Mouse (Mus musculus) gastrocnemius, postnatal 25 days (tissue): Measurements from ENCODE around the gene Psmb6. TPM values are rescaled to one million over a fixed set of nuclear protein-coding genes. Genes with fewer than 3 reads are reported as not detected.
"Not testable (repeated sequence)": the region's sequence is repeated elsewhere in the genome, so short reads cannot be mapped to it uniquely, and the experiment has no call there.

Experiments
- DNase-seq: peaks from one replicate; pipeline ENCODE4 v3.0.0; 2022
- total RNA-seq, 2 experiments: library from RNA; stranded (reverse); gene quantifications; 1 replicate in 1 of 2; 2 replicates in 1 of 2; pipeline ENCODE4 v1.2.3; 2021

Gene Psmb6
- total RNA-seq, 2 experiments from 2014 or later, result 242 to 248 TPM

DNA sequence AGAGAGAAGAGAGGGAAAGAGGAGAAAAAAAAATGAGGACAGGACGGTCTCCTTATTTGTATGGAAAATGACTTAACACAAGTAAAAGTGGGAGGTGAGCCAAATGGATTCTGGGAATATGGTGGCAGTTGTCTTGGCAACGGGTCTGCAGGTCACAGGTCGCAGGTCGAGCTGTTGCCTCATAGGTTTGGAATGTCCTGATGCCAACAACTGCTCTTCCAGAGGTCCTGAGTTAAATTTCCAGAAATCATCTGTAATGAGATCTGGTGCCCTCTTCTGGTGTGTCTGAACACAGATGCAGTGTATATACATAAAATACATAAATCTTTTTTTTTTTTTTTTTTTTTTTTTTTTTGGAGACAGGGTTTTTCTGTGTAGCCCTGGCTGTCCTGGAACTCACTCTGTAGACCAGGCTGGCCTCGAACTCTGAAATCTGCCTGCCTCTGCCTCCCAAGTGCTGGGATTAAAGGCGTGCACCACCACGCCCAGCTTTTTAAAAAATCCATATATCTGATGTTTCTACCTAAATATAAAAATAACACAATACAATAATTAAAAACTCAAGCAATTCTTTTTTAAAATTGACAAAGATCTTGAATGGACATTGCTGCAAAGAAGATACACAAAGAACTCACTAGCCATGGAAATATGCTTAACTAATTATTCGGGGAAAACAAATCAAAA, 1.7 kb upstream of the Psmb6 start:
- not testable (repeated sequence) for DNase-seq

DNA sequence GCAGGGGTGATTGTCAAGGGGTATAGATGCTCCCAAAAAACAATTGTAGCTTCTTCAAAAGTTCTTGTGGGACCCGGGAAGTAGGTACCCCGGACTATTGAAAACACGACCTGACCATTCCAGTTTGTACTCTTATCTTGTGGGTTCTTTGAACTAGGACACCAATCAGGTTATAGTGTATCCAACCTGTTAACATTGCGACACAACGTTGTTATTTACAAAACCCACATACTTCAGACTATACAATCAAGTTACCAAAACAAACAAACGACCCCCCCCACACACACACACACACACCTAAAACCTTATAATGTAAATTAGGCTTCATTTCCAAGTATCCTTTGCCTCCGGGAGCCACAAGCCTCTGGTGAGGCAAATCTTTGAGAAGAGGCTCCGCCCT, 385 bp upstream of the Psmb6 start:
- DNase-seq, result no peak

DNA sequence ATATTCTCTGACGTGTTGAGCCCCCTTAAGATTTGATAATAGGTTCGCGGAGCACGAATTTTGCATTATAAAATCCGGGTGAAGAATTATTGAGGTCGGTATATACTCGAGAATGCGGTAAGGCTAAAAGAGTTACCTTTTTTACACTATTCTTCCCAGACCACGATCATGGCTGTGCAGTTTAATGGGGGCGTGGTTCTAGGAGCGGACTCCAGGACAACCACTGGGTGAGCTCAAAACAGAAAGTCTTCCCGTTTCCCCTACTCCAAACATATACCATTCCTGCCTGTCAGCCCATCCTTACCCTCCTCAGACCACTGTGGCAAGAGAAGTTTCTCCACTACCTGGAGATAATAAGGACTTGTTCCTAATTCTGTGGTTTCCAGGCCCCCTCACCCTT, 559 bp downstream of the Psmb6 start:
- no peak for DNase-seq

DNA sequence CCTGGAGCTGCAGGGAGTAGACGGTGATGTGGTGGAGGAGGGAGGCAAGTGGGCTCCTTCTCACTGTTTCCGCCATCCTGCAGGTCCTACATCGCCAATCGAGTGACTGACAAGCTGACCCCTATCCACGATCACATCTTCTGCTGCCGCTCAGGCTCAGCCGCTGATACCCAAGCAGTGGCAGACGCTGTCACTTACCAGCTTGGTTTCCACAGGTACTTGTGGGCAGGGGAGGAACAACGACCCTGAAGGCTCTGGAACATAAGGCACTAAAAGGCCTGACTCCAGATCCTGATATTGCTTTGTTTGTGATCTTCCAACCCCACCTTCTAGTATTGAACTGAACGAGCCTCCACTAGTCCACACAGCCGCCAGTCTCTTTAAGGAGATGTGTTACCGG, 1.0 kb downstream of the Psmb6 start:
- no peak for DNase-seq

DNA sequence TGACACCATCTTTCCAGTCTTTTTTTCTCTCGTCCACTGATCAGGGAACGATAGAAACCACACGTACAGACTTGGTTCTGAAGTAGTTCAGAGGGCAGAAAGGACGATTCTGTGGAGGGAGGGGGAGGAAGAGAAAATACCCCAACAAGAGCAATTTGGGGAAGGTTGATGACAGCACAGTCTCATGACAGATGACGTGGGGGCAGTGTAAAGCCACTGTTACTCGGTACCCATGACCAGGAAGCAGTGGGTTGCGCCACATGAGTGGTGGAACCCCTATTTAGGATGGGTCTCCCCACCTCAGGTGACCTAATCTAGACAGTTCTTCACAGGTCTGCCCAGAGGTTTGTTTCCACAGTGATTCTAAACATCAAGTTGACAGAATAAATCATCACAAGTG, 3.4 kb downstream of the Psmb6 start:
- DNase-seq, result no peak

DNA sequence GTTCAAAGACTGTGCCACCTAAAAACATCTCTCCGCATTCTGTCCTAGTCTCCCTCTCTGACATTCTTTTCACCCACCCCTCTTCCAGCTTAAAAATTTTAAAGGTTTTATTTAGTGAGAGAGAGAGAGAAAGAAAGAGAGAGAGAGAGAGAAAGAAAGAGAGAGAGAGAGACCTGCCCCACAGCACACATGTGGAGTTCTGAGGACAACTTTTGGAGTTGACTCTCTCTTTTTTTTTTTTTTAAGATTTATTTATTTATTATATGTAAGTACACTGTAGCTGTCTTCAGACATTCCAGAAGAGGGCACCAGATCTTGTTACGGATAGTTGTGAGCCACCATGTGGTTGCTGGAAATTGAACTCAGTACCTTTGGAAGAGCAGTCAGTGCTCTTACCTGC, 5.9 kb downstream of the Psmb6 start:
- not testable (repeated sequence) for DNase-seq

DNA sequence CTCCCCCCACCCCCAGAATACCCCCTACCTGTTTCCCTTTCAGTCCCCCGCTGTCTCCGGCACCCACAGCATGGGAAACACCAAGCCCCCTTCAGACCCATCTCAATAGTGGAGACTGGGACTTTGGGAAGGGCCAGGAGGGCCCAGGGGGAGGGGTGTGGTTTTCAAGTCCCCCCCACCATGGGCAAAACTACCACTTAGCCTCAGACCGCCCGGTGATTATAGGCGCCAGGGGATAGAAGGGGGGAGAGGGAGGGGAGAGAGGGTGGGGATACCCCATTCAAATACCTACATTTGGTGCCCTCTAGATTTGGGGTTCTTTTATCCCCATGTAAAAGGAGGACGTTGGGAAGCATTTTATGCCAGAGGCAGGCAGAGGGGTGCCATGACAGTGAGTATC, 7.7 kb downstream of the Psmb6 start, which contains the start of gene Gm40193:
Gene Gm40193, minus strand, starts transcription at position 101 of the 400 bp plus-strand sequence.
- DNase-seq, result no peak

DNA sequence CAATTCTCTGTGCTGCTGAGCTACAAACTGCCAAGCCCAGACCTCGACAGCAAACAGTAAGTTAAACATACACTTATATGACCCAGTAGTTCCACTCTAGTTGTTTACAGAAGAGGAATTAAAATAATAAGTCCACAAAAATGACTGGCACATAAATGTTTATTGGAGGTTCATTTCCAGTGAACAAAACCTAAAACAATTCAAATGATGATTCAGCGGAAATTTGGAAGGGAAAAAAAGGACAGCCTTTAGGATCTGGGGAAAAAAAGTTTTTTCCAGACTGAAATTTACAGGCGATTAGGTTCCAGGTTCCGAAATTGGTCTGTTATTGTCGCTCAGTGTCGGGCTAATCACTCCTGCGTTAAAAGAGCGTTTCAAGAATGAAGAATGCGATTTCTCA, 14.3 kb downstream of the Psmb6 start:
- no peak for DNase-seq

DNA sequence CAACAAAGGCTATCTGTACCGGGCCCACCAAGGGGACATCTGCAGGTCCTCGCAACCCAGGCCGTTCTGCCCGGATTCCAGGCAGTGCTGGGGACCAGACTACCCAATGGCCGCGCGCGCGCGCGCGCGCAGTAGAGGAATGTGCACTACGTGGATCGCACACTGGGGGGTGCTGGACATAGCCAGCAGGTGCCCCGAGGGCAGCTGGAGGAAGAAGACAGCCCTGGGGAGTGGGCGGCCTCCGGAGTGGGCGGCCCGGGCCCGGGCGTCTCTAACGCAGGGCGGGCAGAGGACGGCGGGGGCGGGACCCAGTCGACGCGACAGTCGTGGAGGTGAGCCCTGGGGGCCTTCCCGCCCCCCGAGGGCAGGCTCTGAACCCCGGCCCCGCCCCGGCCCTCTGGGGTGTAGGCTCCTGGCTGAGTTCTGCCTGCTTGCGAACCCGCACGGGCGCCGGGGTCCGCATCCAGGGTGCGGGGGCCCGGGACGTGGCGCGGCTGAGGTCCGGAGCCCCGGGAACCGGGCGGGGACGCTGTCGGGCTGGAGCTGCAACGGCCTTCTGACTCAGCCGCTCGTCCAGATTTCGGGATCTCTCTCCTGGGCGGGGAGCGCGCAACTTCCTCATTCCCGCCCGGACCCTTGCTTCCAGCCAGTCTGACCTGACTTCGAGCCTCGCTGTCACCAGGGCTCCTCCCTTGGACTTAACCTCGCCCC, 14.9 kb downstream of the Psmb6 start, which contains the start of gene Pld2:
Gene Pld2, plus strand, starts transcription at position 188 of the 711 bp plus-strand sequence.
- DNase-seq, result peak; percentile 92

DNA sequence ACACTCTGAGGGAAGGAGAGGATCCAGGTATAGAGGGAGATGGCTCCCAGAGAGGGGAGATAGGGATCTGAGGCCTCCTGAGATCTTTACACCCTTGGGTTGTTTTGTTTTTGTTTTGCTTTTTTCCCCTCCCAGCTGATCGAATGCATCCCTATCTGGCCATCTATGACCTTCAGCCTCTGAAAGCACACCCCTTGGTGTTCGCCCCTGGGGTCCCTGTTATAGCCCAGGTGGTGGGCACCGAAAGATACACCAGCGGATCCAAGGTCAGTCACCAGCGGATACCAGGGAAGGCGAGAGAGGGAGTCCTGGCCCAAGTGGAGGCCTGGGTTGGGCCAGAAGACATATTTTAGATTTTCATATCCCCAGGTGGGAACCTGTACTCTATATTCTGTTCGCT, 15.8 kb downstream of the Psmb6 start:
- no peak for DNase-seq

DNA sequence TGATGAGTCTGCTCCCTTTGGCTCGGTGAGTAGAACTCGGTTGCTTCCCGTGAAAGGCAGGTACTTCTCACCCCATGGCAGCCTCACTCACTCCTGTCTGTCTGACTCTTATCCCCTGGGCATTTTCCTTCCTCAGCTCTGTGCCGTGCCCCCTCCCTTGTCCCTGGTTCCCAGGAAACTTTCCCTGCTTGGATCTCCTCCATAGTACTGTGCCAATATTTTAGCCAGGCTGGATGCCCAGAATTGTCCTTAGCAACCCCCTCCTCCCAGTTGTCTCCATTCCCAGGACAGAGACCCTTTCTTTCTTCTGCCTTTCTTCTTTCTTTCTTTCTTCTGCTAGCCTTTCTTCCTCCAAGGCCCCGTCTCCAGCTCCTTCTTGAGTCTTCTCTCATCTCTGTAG, 16.2 kb downstream of the Psmb6 start:
- no peak for DNase-seq

DNA sequence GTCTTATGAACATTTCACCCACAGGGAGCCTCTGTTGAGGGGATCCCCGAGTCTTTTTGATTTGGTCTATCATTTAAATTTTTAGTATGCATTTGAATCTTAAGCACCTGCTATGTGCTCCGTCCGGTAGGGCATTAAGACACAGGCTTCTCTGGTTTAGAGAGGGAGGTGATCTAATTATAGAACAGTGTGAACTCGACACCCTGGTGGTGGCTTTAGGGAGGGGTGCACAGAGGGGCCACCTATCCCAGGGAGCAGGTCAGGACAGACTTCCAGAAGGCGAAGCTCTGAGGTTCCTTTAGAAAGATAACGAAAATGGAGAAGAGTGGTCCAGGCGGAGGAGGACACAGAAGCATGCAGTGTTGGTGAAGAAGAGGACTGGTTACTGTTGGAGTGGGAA, 19.3 kb downstream of the Psmb6 start:
- peak; percentile 52 for DNase-seq

DNA sequence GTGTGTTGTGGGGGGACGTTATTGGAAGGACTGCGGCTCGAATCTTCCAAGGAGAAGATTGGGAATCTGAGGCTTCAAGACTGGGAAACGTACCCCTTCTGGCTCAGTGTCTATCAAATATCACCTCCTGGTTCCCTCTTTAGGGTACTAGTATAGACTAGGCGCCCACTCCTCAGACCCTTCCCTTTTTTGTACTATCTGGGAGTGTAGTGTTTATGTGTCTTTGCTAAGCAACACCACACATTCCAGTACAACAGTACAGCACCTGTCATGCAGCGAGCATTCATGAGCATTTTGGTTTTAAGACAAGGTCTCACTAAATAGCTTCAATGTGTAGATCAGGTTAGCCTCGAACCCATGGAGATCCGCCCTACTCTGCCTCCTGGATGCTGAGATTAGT, 26.4 kb downstream of the Psmb6 start:
- no peak for DNase-seq

DNA sequence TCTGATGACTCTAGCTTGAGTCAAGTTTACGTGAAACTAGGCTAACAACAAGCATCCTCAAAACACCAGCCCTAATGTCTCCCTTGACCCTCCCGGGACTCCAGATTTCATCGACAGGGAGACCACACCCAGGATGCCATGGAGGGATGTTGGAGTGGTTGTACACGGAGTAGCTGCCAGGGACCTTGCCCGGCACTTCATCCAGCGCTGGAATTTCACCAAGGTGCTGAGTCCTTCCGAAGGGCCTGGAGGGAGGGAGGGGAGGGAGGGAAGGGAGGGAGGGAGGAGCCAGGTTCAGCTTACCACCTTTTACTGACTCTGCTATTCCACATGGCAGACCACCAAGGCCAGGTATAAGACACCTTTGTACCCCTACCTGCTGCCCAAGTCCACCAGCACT, 28.8 kb downstream of the Psmb6 start:
- no peak for DNase-seq

DNA sequence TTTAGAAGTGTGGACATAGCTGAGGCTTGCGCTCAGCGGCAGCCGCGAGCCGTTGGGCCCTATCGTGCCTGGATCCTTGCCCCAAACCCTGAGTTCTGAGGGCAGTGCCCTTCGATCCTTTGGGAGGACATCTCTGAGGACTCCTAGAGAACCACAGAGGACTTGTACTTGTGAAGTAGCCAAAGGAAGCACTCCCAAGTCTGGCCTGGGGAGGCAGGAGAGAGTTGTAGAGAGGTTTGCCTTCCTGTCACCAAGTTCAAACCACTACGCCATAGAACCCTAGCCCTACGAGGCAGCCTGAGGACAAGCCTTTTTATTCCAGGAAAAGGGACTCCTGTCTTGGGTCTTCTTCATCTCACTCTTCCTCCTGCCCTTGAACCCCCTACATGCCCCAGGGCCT, 32.4 kb downstream of the Psmb6 start:
- no peak for DNase-seq

DNA sequence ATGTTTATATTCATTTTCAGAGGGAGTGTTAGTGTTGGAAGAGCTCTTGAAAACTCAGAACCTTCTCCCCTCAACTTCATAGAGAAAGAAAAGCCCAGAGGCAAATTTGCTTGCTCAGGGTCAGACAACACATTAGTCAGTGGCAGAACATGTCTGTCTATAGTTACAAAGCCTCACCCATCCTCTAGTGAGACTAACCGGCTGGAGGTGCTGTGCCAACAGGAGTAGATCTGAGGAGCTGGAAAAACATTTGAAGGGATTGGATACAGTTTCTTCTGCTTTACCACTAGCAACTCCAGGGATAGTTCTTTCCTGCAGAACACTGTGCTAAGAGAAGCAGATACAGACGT, 36.7 kb downstream of the Psmb6 start:
- no peak for DNase-seq

DNA sequence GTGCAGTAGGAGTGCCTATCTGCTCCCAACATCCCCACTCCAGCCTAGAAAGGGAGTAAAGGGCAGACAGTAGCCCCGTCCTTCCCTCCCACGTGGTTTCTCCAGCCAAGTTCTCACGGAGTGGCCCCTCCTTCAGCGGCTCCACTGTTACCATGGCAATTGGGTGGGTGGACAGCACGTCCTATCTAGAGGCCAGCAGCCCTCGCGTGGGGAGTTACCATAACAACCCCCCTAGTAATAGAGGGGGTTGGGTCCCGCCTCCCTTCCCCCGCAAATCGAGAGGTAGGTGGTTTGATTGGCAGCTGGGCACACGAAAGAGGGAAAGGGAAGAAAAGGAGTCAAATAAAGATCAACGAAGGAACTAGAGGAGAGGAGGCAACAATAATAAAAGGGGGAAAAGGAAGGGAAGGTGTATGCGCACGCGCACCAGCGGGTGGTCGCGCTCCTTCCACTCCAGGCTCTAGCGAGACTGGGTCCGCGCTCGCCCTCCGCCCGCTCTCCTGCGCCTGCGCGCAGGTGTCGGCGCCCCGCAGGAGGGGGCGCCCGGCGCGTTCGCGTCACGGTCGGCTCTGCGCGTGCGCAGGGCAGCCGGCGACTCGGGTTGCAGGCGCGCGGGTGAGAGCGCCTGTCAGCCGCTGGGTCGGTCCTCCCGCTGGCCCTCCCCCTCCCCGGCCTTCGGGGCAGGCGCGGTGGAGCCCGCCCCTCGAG, 37.3 kb downstream of the Psmb6 start, which contains the start of gene Mink1:
Gene Mink1, plus strand, starts transcription at position 595 of the 708 bp plus-strand sequence.
- peak; percentile 92 for DNase-seq

DNA sequence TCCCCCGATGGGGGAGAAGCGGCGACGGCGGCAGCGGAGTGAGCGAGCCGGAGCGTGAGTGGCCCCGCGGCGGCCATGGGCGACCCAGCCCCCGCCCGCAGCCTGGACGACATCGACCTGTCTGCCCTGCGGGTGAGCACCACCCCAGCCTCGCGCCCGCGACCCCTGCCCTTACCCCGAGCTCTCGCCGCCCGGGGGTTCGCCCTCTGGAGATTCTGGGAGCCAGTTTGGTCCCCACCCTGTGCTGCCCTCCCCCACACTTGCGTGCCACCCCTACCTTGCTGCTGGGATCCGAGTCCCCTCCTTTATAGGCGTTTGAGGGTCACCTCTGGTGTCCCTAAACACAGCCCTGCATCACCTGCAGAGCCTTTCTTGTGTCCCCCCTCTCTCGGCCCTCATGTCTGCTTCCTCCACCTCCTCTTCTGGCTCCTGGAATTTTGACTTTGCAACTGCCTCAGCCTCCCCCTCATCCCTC, 37.9 kb downstream of the Psmb6 start:
- DNase-seq, result no peak

DNA sequence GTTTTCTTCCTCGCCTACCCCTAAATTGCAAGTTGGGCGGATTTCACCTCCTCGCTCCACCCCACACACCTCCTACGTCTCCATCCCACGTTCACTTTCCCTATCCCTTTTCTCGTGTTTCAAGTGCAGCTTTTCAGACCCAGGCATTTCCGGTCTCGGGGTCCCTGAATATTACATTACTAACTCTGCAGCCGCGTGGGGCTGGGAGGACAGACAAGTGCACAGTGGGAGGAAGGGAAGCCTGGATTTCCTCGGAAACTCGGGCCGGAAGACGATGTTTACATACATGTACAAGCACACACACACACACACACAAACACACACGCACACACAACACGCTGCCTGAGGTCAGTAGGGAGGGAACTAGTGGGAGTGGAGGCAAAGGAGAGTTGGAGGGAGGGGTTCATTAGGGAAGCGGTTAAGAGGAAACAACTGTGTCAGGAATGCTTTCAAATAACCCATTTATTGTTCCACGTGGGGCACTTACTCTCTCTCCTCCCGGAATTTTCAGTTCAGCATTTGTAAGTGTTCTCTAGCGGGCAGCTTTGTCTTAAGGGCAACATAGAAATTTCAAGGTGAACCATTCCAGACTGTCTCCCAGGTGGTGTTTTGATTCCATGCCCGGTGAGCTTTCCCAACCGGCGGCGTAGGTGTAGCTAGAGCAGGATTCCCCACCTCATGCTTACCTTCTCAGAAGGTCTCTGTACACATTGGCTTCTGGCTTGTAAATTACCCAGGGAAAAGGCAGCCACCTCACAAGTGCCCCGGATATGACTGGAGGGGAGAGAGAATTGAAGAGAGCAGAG, 38.5 kb downstream of the Psmb6 start:
- DNase-seq, result peak; percentile 27

DNA sequence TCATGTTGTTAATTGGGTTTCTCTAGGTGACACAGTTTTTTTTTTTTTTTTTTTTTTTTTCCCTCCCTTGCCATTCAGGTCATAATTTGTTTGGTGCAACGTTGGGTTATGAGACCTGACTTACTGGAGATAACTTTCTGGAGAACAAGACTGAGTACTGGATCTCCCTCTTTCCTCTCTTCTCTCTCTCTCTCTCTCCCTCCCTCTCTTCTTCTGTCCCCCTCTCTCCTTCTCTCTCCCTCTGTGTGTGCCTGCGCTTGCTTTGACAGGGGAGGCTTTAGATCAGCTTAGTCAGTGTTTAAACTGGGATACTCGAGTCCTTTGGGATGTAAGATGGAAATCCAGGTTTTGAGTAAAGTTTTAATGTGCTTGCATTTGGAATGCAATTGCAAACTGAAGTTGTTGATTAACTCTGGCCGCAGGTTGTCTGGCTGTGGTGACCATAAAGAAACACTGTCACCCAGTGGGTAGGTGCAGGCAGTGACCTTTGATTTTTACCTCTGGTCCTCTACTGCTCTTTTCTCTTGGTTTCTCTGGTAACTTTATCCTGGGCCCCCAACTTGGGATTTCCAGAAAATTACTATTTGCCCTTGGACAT, 39.2 kb downstream of the Psmb6 start:
- DNase-seq, result no peak

DNA sequence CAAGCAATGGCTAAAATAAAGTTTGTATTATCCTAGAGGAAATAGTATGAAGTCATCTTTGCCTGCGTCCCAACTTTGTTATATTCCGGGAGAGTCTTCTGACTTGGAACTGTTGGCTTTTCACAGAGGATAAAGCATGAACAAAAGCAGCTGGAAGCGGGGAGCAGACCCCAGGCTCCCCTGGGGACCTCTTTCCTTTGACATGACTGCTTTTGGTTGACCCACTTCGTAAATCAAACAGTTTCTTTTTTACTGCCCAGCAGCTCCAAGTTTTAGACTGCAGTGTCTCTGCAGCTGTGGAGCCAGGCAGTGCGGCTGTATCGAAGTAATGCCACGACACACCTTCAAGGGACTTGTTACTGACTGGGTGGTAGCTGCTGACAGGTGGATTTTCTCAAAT, 41.4 kb downstream of the Psmb6 start:
- no peak for DNase-seq

DNA sequence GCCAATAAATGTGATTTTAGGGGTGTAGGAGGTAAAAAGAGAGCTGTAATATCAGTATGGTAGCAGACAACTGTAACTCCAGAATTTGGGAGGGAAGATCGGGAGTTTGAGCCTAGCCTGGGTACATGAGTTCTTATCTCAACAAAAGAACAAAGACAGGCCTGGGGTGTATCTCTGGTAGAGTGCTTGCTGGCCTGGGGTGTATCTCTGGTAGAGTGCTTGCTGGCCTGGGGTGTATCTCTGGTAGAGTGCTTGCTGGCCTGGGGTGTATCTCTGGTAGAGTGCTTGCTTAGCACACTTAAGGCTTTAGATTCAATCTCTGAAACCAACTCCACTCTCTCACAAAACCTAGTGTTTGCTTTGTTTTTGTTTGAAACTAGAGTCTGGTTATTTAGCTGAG, 45.4 kb downstream of the Psmb6 start:
- not testable (repeated sequence) for DNase-seq
